Mouse (Mus musculus): ENCODE measurements around the gene Phldb3.
A peak's percentile ranks its signal among the peaks of the same experiment; 100 is the strongest.

Phldb3 gene

GRCm38 (mm10) chr7:24610144-24610878 is at the start of gene Phldb3:
Gene Phldb3, plus strand, starts transcription at chr7:24610763.
- peak; percentile 64 for DNase-seq (ENCODE audit: low read depth)

- no peak for DNase-seq (ENCODE audit: low read depth)
Observed at GRCm38 (mm10) chr7:24561450-24561849, 49.1 kb upstream of the Phldb3 start.

- no peak for DNase-seq (ENCODE audit: low read depth)
Observed at GRCm38 (mm10) chr7:24563191-24563836, 47.2 kb upstream of the Phldb3 start.

DNA sequence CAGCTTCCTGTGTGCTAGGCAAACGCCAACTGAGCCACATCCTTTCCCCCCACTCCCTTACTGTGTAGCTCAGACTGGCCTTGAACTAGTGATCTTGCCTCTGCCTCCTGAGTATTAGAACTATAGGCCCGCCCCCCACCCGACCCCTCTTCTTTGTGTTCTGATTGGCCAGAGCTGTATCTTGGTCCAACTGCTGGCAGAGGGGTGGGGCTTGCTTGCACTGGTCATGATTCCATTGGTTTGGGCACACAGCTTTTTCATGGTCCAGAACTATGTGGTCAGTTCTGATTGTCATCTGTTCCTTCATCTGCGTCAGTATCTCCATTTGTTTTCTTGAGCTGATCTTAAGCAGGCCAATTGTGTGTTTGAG is 46.7 kb upstream of the Phldb3 start:
- no peak for DNase-seq (ENCODE audit: low read depth)

DNA sequence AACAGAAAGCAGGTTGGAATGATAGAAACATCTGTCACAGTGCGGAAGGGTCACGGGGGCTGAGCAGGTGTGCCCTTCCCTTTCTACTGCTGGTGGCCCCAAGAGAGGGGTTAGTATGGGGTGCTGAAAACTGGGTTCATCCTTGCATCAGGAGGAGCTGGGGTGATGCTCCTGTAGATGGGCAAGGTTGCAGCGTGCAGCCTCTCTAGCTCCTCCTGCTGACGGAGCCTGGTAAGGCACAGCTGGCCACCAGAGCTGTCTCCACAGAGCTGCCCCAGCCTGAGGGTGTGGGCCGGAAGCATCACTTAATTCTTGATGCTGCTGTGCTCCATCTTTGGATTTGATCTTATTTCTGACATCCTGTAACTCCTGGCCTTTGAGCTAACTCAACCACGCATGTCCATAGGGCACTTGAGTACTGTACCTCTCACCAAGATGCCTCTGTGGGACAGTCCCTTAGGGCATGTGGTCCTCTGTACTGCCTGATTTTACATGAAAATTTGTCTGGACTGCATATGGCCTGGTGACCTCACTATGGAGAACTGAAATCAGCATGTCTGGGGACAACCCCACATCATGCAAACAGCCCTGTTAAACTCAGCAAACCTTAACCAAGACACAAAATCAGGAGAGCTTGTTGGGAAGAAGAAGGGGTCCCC is 45.8 kb upstream of the Phldb3 start:
- peak; percentile 86 for DNase-seq (ENCODE audit: low read depth)

- DNase-seq (ENCODE audit: low read depth), result no peak
Observed at GRCm38 (mm10) chr7:24565627-24566026, 44.9 kb upstream of the Phldb3 start.

DNA sequence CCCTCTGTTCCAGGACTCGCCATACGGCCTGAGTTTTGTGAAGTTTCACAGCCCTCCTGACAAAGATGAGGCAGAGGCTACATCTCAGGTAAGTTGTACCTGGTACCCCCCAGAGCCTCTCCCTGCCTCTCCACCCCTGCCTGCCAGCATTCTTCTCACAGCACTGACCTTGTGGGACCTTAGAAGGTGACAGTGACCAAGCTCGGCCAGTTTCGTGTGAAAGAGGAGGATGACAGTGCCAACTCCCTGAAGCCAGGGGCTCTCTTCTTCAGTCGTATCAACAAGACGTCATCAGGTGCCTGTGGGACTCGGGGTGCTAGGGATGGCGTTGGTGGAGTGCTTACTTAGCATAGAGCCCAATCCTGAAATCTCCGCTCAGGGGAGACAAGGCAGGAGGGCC is 44.4 kb upstream of the Phldb3 start:
- no peak for DNase-seq (ENCODE audit: low read depth)

- DNase-seq (ENCODE audit: low read depth), result no peak
Observed at GRCm38 (mm10) chr7:24568512-24568911, 42.1 kb upstream of the Phldb3 start.

DNA sequence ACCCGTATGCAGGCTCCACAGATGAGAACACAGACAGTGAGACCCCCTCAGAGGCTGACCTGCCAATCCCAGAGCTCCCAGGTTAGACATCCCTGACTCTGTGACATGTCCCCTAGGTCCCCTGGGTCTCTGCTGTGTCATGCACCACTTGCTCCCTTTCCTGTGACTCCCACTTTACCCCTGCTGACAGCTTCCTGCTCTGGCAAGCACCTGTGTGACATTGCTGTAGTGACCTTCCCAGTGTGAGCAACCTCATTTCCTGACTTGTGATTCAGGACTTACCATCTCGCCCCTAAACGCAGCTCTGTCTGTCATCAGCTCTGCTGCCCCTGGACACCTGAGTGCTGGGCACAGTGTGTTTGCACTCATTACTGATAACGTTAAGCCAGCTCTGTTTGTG is 39.5 kb upstream of the Phldb3 start:
- no peak for DNase-seq (ENCODE audit: low read depth)

GRCm38 (mm10) chr7:24572455-24572854 is 38.1 kb upstream of the Phldb3 start:
- DNase-seq (ENCODE audit: low read depth), result no peak

GRCm38 (mm10) chr7:24574224-24574796 is 36.3 kb upstream of the Phldb3 start:
- no peak for DNase-seq (ENCODE audit: low read depth)

GRCm38 (mm10) chr7:24577811-24578210 is 32.8 kb upstream of the Phldb3 start:
- no peak for DNase-seq (ENCODE audit: low read depth)

GRCm38 (mm10) chr7:24584876-24585275 is 25.7 kb upstream of the Phldb3 start:
- no peak for DNase-seq (ENCODE audit: low read depth)

DNA sequence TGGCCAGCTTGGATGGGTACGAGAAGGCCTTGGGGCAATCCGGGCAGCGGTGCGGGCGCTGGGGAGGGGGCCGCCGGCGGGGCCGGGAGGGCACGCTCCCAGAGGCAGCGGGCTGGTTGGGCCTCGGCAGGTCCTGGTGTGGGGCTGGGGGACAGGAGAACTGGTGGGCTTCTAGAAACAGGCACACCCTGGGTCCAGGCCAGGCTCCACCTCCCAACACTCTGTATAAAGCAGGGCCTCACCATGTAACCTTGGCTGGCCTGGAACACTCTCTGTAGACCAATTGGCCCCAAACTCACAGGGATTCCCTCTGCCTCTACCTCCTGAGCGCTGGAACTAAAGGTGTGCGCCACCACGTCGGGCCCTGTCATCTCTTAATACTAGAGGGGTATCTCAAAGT is 24.6 kb upstream of the Phldb3 start:
- DNase-seq (ENCODE audit: low read depth), result no peak

DNA sequence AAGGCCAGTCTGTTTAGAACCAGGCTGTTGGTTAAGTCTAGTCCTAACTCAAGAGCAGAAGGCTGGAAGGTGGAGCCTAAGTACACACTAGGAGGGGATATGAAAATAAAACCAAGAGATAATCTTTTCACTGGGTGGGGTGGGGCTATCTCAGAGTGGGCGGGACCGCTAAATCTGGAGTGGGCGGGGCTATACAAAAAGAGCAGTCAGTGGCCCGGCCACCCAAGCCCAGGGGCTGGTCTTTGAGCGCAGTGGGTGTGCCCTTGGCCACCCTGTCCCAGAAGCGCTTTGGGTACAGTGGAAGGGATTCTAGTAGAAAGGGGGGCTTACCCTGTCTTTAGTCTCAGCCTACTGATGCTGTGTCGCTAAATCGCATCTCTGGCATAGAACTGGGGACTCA is 23.7 kb upstream of the Phldb3 start:
- no peak for DNase-seq (ENCODE audit: low read depth)

- DNase-seq (ENCODE audit: low read depth), result no peak
Observed at GRCm38 (mm10) chr7:24587330-24588105, 23.0 kb upstream of the Phldb3 start, which contains the start of the genes Ethe1 and Zfp575. Gene Ethe1, plus strand, starts transcription at chr7:24587543. Gene Zfp575, minus strand, starts transcription at chr7:24587641.

GRCm38 (mm10) chr7:24588336-24588735 is 22.2 kb upstream of the Phldb3 start:
- DNase-seq (ENCODE audit: low read depth), result peak; percentile 48

- no peak for DNase-seq (ENCODE audit: low read depth)
Observed at GRCm38 (mm10) chr7:24591735-24592134, 18.8 kb upstream of the Phldb3 start.

GRCm38 (mm10) chr7:24592163-24592562 is 18.4 kb upstream of the Phldb3 start:
- DNase-seq (ENCODE audit: low read depth), result no peak

- no peak for DNase-seq (ENCODE audit: low read depth)
Observed at GRCm38 (mm10) chr7:24592781-24593180, 17.8 kb upstream of the Phldb3 start.

DNA sequence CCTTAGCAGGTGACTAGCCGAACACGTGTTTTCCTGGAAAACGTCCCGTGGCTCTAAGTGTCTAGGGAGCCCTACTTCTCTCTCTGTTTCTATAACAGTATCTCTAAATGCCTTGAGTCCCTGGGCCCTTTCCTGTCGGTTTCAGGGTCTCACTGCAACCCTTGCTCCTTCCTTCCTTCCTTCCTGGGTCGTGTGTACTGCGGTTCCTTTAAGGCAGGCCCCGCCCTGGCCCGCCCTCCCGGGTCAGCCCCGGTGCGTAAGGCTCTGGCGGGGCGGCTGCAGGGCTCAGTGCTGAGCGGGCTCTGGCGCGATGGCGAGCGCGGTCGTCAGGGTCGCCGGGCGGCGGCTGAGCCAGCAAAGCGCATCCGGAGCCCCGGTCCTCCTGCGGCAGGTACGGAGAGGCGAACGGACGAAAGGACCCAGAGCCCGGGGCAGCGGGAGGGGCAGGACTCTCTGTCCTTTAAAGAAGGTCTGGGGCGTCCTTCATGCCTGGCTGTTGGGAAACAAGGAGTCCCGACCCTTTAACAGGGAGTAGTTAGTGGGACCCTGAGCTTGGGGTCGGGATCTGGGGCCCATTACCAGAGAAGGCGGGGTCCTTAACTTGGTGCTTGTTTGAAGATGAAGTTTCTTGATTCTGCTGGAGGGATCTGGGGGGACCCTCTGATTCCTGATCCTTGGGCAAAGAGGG is 16.8 kb upstream of the Phldb3 start:
- DNase-seq (ENCODE audit: low read depth), result peak; percentile 78
